Mouse (Mus musculus) embryonic facial prominence, embryonic 13.5 days (tissue): Measurements from ENCODE around the gene Grin2d. TPM values are rescaled to one million over a fixed set of nuclear protein-coding genes. Genes with fewer than 3 reads are reported as not detected.

Experiments
- ATAC-seq: fragments of 200-750 bp; cut with Nextera tagmentation; 2 replicates; pipeline ENCODE4 v1.8.0; 2017; ENCODE audit warnings: low read depth; ENCODE audit not compliant: insufficient number of reproducible peaks, insufficient read depth, low FRiP score, low TSS enrichment
- H3K27ac ChIP-seq: fragments of 300-500 bp; sonication (generic); 2 replicates; pipeline ENCODE4 v1.5.1; 2015; ENCODE audit warnings: moderate library complexity, mild to moderate bottlenecking, inconsistent platforms
- H3K27me3 ChIP-seq: fragments of 300-500 bp; sonication (generic); 2 replicates; pipeline ENCODE4 v1.6.1; 2015; ENCODE audit warnings: mild to moderate bottlenecking, inconsistent platforms
- H3K36me3 ChIP-seq: fragments of 300-500 bp; sonication (generic); 2 replicates; pipeline ENCODE4 v1.6.1; 2015; ENCODE audit warnings: mild to moderate bottlenecking, inconsistent platforms
- H3K4me1 ChIP-seq: fragments of 300-500 bp; sonication (generic); 2 replicates; pipeline ENCODE4 v1.6.1; 2015; ENCODE audit warnings: inconsistent platforms
- H3K4me2 ChIP-seq: fragments of 300-500 bp; sonication (generic); 2 replicates; pipeline ENCODE4 v1.6.1; 2015; ENCODE audit warnings: moderate library complexity, mild to moderate bottlenecking, inconsistent platforms
- H3K4me3 ChIP-seq: fragments of 300-500 bp; sonication (generic); 2 replicates; pipeline ENCODE4 v1.5.1; 2015; ENCODE audit warnings: mild to moderate bottlenecking, inconsistent platforms
- H3K9ac ChIP-seq: fragments of 300-500 bp; sonication (generic); 2 replicates; pipeline ENCODE4 v1.6.1; 2015; ENCODE audit warnings: mild to moderate bottlenecking, inconsistent platforms
- H3K9me3 ChIP-seq: fragments of 300-500 bp; sonication (generic); 2 replicates; pipeline ENCODE4 v1.6.1; 2016; ENCODE audit warnings: inconsistent platforms
- WGBS: fragments of 180-500 bp; shearing (Covaris S2); methylation state at CpG from one replicate; pipeline ENCODE4 v1.1.7; 2015; ENCODE audit warnings: mixed read lengths; 5-methylcytosine and 5-hydroxymethylcytosine counted together
- polyA plus RNA-seq: library from polyadenylated mRNA; unstranded; fragments of >200 nt; fragmentation: Nextera tagmentation; extraction: Ambion mirVana; gene quantifications from 2 replicates; pipeline ENCODE4 v1.2.1, GENCODE M21; 2015

Gene Grin2d
- polyA plus RNA-seq, 1 experiment from 2014 or later, result 0.72 TPM

- ATAC-seq, result no peak
- H3K36me3 ChIP-seq, result peaks cover 81% of the 10 kb centered on the region
Observed at GRCm38 (mm10) chr7:45790721-45791120, 87.5 kb downstream of the Grin2d start.

DNA sequence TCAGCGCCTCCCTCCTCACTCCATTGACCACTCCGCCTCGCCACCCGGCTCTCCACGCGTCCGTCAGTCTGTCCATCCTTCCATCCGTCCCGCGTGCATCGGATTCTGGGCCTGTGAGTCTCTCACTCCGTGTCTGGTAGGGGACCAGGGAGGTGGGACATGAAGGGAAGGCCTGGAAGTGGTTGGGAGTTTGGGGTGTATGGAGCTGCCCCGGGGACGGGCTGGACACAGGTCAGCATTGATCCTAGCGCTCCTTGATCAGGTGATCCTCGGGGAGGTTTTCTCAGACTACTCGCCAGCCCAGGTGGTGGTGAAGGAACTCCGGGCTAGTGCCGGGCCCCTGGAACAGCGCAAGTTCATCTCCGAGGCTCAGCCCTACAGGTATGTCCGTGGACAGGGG lies 90.5 kb downstream of the Grin2d start:
- H3K27ac ChIP-seq, result no peak overlapping the region
- no peaks in the 10 kb centered on the region for H3K27me3 ChIP-seq
- H3K9ac ChIP-seq, result no peak overlapping the region
- peak overlapping the region; percentile 82; the same call in 1 of the 2 replicates for H3K4me3 ChIP-seq
- peaks cover 33% of the 10 kb centered on the region for H3K4me1 ChIP-seq
- ATAC-seq, result no peak
- WGBS, result 88% methylated on average over 22 of the region's 22 CpGs
- peaks cover 51% of the 10 kb centered on the region for H3K36me3 ChIP-seq
- no peaks in the 10 kb centered on the region for H3K9me3 ChIP-seq
- peak overlapping the region; percentile 92 for H3K4me2 ChIP-seq

More at GRCm38 (mm10) chr7:45790721-45791120, 87.5 kb downstream of the Grin2d start:
- H3K9me3 ChIP-seq, result no peaks in the 10 kb centered on the region
- H3K9ac ChIP-seq, result no peak overlapping the region
- no peak overlapping the region for H3K4me3 ChIP-seq
- H3K4me1 ChIP-seq, result peaks cover 20% of the 10 kb centered on the region
- no peak overlapping the region for H3K27ac ChIP-seq
- peaks cover 5% of the 10 kb centered on the region for H3K27me3 ChIP-seq
- H3K4me2 ChIP-seq, result no peak overlapping the region
- WGBS, result 67% methylated on average over 6 of the region's 6 CpGs

GRCm38 (mm10) chr7:45786661-45787413 lies 91.3 kb downstream of the Grin2d start:
- H3K9ac ChIP-seq, result peak overlapping the region; percentile 82
- H3K27ac ChIP-seq, result peak overlapping the region; percentile 57; the same call in 1 of the 2 replicates
- WGBS, result 7% methylated on average over 17 of the region's 17 CpGs

DNA sequence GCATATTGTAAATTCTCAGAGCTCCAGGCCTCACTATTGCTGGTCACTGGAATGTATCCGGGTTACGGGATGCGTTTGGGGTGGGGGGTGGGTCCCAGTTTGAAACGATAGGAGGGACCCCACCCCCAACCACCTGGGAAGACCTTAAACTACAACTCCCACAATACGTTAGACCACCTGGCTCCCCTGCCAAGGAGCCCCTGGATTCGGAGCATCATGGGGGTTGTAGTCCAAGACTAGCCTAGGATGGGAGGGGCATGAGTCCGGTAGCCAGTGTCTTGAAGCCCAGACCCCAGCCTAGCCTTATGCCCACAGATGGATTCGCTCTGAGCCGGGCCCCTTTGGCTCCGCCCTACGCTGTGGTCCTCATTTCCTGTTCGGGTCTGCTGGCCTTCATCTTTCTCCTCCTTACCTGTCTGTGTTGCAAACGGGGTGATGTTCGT lies 92.0 kb downstream of the Grin2d start:
- Histone ChIP-seq H3K27me3 (0 out of 2 replicates have a peak, but pooled peaks cover 7% of the 10 kb centered on the region), H3K9me3 (no peaks in the 10 kb centered on the region), H3K9ac (peak overlapping the region; percentile 82), H3K27ac (no peak overlapping the region; the same call in 1 of the 2 replicates), H3K4me3 (peak overlapping the region; percentile 82), H3K4me1 (peaks cover 33% of the 10 kb centered on the region), H3K4me2 (peak overlapping the region; percentile 92), H3K36me3 (peaks cover 38% of the 10 kb centered on the region)
- peak; percentile 46; the same call in 1 of the 2 replicates for ATAC-seq
- WGBS, result 2% methylated on average over 14 of the region's 14 CpGs

More at GRCm38 (mm10) chr7:45786661-45787413, 91.3 kb downstream of the Grin2d start:
- Histone ChIP-seq H3K36me3 (peaks cover 43% of the 10 kb centered on the region), H3K4me3 (peak overlapping the region; percentile 82), H3K9me3 (no peaks in the 10 kb centered on the region), H3K4me2 (peak overlapping the region; percentile 92), H3K4me1 (peaks cover 33% of the 10 kb centered on the region), H3K27me3 (0 out of 2 replicates have a peak, but pooled peaks cover 7% of the 10 kb centered on the region)
- peak; percentile 44; the same call in 1 of the 2 replicates for ATAC-seq

GRCm38 (mm10) chr7:45785388-45786135 lies 92.6 kb downstream of the Grin2d start:
- Histone ChIP-seq H3K9ac (peak overlapping the region; percentile 82), H3K4me2 (peak overlapping the region; percentile 92), H3K4me1 (peaks cover 33% of the 10 kb centered on the region), H3K27ac (peak overlapping the region; percentile 66), H3K36me3 (peaks cover 32% of the 10 kb centered on the region), H3K27me3 (0 out of 2 replicates have a peak, but pooled peaks cover 7% of the 10 kb centered on the region), H3K9me3 (no peaks in the 10 kb centered on the region), H3K4me3 (peak overlapping the region; percentile 82)
- under 1% methylated on average over 38 of the region's 42 CpGs for WGBS
- 0 out of 2 replicates have a peak, but pooled peaks have one; percentile 5 for ATAC-seq

DNA sequence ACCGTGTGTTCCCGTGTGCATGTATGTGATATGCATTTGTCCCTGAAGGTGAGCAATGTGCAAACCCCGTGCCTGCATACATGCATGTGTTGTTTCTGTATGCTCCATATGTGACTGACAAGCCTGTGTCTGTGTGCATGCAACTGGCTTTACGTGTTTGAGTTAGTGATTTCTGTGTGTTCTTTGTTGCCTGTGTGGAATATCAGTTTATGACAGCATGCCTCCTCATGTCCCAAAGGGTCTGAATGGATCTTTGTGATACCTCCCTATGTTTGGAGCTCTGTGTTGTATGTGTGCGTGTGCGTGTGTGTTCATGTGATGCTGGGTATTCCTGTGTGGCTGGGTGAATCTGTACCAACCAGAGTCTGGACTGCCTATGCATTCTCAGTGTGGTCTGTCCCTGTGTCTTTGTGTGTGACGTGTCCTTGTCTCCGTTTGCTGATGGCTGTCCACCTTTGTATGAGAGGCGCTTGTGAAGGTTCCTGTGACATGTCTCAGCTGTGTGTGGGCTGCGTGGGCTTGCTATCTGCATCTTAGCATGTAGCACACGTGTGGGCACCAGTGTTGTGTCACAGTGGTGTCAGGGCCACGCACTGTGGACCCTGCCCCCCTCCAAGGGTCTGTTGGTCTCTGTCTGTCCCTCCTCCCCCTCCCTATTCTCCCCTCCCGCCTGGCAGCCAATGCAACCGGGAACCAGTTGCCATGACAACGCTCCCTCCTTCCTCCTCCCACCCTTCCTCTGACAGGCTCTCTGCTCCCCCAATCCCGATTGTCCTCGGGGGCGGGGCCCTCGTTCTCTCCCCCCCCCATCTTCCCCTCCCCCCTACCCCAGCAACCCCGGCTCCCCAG lies 93.4 kb downstream of the Grin2d start, which contains the start of gene Sult2b1:
Sult2b1 (minus strand) TSS at position 146 of the 849 bp plus-strand sequence.
- Histone ChIP-seq H3K27me3 (0 out of 2 replicates have a peak, but pooled peaks cover 7% of the 10 kb centered on the region), H3K9me3 (no peaks in the 10 kb centered on the region), H3K36me3 (peaks cover 24% of the 10 kb centered on the region), H3K9ac (peak within 1 kb of the TSS; percentile 82), H3K4me2 (peak within 1 kb of the TSS; percentile 92), H3K27ac (peak within 1 kb of the TSS; percentile 66), H3K4me1 (peaks cover 33% of the 10 kb centered on the region), H3K4me3 (peak within 1 kb of the TSS; percentile 82)
- 21% methylated on average over 20 of the region's 20 CpGs for WGBS
- ATAC-seq, result peak; percentile 45; the same call in 1 of the 2 replicates

- Histone ChIP-seq H3K9ac (peak within 1 kb of the TSS; percentile 77), H3K4me3 (peak within 1 kb of the TSS; percentile 60), H3K27ac (peak within 1 kb of the TSS; percentile 40), H3K4me1 (peaks cover 33% of the 10 kb centered on the region), H3K27me3 (peaks cover 17% of the 10 kb centered on the region; the same call in 1 of the 2 replicates), H3K9me3 (no peaks in the 10 kb centered on the region), H3K36me3 (peaks cover 12% of the 10 kb centered on the region), H3K4me2 (peak within 1 kb of the TSS; percentile 92)
- no peak for ATAC-seq
- WGBS, result 1% methylated on average over 38 of the region's 38 CpGs
Observed at GRCm38 (mm10) chr7:45783511-45784091, 94.6 kb downstream of the Grin2d start, which contains the start of gene Lmtk3. TSS of gene Lmtk3 (plus strand) at chr7:45783738.

GRCm38 (mm10) chr7:45782271-45782670 lies 95.9 kb downstream of the Grin2d start:
- no peak overlapping the region for H3K4me2 ChIP-seq
- no peak overlapping the region for H3K4me3 ChIP-seq
- no peaks in the 10 kb centered on the region for H3K9me3 ChIP-seq
- no peak overlapping the region for H3K9ac ChIP-seq
- H3K4me1 ChIP-seq, result peaks cover 29% of the 10 kb centered on the region
- 63% methylated on average over 4 of the region's 4 CpGs for WGBS
- ATAC-seq, result no peak
- H3K27me3 ChIP-seq, result peaks cover 20% of the 10 kb centered on the region
- no peak overlapping the region for H3K27ac ChIP-seq
- no peaks in the 10 kb centered on the region for H3K36me3 ChIP-seq
